Mouse (Mus musculus) mature B cell (primary cell): ENCODE measurements around the gene Hnrnpd.

Experiments used
- in situ Hi-C: fragments of 300-500 bp; cut with MboI; formaldehyde crosslinking; loops from 2 replicates; pipeline ENCODE4 v1.14.3; 2019

Hnrnpd gene

DNA sequence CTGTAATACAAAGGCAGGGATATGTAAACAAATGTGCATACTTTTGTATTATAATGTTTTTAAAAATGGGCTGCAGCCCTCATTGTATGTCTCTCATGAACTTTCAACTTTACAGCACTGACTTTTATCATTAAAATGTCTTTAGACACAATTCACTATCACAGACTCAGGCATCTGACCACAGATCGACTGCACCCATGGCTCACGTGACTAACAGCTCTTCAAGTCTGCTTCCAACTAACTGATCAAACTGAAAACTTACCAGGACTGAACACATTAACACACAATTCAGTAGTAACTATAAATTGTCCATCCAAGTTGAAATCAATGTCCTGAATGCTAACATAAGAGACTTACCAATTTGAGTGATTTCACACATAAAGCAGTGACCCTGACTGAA is 18.8 kb downstream of the Hnrnpd start:
- in situ Hi-C loops: no loop called here

DNA sequence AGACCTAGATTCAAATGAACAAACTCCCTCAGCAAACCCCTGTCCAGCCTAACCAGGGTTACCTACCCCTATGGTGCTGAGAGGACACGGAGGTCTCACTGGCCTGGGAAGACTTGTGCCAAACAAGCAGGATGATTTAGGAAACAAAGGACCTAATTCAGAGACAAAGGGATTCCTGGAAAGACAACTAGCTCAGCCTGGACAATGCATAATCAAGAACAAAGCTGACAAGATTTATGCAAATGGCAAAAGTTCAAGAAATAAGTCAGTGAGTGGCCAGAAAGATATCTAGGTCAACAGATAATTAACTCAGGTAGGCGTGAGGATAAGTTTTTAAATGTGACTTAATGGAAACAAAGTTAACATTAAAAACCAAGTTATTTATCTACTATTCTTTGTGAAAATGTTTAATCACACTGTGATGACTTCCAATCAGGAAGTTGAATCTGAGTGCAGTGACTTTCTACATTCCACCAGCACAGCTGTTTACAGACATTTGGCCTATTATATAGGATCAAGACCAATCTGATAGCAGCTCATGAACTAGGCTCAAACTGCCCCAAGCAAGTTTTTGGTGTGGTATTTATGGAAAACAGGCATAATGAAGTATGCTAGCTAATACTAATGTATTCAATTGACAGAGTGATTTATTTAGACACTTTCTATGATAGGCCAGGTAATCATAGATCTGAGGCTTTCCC is 19.4 kb downstream of the Hnrnpd start:
- in situ Hi-C loops: no loop called here

DNA sequence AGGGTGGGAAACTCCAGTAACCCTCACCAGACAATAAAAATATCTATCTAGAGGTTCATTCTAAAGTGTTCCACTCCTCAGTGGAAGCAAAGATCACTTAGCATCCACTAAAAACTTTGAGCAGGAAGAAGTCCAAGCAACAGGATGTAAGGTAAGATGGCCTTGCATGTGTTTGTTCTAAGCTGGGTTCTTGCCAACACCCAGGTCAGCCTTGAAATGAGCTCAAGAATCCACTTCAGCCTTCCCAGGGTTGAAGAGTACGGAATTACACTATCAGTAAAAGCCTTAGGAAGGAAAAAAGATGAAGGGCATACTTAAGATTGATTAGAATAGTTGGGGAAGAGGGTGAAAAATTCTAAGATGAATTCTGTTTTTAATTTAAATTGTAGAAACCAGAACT is 20.1 kb downstream of the Hnrnpd start:
- in situ Hi-C loops: no loop called here

DNA sequence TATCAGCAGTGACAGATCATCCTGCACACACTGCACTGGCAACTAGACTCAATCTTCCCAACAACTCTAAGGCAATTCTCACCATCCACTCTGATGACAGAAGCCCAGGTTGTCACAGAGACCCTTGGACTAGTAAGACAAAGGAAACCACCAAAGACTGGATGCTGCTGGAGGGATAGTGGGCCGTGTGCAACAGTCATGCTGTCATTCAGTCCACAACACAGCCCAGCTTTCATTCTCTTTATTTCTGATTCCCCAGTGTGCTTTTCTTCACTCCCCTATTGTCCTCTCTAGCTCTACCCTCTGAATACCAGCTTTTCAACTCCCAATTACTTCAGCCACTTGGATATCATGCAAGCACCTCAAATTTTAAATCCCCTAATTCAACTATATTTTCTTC is 24.9 kb downstream of the Hnrnpd start:
- in situ Hi-C loops: no loop called here

DNA sequence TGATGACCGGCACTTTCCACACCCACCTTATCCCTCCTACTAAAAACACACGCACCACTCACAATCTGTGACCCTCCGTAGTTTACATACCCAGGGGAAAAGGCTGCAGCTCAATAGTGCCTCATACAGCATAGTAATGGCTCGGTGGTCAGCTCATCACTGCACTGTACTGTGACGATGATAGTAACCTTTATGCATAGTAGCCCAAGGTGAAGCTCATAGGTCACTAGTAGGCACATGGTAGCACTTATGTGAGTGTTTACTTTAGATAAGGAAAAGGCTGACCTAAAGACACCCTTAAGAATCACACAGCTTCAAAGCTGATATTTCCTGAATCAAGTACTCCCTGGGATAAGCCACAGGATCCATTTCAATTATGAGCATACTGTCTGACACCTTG is 26.2 kb downstream of the Hnrnpd start:
- in situ Hi-C loops: no loop called here

DNA sequence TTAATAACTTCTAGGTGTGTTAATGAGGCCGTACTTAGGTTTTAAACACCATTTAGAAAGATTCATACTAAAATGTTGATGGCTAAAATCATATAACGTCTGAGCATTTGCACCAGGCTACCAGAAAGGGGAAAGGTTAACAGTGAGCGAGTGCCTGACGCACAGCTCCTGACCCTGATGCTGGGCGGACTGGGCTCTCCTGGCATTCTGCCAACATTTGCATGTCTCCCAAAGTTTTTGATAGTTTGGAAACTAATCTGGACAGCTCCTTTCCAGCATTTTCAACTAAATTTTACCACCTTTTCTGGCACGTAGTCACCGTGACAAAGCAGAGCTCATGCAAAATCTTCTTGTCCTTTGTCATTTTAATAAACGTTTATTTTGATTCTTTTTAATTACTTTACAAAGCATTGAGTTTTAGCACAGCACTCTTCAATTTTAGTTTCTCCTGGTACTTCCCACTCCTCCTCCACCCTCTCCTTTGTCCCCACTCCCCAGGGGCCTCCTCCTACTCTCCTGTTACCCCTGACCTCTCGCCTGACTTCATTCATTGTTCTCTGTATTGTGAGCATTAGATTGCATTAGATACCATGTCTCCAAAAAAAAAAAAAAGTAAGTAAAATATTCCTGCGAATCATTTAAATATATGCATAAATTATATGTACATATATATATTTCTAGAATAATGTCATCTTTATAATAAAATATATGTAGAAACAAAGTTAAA is 36.8 kb downstream of the Hnrnpd start:
- in situ Hi-C loops: no loop called here

DNA sequence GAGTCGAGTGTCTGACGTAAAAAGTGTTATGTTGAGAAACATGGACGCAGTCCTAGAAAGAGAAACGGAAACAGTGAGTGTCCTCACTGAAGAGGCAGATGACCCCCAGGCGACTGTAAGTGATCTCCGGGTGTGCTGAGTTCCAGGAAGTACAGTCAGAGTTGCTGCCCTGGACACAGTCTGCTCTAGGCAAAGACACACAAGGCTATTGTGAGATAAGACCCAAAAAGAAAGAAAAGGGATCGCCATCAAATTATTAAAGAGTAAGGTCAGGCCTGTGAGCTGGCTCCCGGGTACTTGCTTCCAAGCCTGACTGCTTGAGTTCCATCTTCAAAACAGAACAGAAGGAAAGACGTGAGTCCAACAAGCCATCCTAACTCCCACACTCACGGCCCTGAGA is 37.5 kb downstream of the Hnrnpd start:
- in situ Hi-C loops: no loop called here

DNA sequence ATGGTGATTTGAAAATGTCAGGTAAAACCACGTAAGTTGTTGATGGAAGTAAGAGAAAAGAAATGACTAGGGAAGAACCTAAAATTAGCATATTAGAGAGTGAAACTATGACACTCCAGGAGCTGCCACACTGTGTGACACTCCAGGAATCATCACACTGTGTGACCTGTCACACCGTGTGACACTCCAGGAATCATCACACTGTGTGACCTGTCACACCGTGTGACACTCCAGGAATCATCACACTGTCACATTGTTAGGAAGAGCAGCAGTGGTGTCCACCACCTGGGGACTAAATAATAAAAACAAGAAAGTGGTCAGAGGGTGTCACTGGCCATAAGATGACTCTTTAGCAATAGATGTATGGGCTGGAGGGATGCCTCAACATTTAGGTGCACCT is 39.3 kb downstream of the Hnrnpd start:
- in situ Hi-C loops: no loop called here

DNA sequence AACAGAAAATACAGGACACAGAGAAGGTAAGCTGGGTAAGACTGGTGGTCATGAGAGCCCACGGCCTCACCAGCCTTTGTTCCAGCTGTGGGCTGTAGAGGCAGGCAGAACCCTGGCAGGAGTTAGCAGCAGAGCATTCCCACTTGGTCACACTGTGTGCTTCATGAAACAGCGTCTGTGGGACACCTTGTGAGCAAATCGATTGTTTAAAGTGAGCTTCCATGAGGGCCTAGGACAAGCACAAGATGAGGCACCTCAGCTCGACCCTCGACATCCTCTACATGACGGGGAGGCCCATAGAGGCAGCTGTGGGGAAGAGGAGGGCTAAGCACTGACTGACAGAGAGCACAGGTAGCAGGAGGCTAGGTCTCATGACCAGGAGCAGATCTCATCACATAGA is 46.8 kb downstream of the Hnrnpd start:
- in situ Hi-C loops: no loop called here

DNA sequence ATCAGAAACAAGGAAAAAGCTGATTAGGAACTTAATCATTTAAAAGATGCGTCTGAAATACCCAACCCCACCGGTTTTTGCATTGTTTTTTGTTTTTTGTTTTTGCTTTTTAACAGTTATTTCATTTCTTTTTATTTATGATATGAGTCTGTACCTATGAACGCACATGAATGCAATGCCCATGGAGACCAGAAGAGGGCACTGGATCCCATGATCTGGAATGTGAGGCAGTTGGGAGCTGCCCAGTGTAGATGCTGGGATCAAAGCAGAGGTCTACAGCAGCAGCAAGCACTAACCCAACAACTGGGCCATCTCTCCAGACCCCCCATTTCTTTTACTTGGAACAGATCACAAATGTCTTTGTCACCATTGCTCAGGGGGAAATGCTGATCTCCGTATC is 50.8 kb downstream of the Hnrnpd start:
- in situ Hi-C loops: no loop called here

DNA sequence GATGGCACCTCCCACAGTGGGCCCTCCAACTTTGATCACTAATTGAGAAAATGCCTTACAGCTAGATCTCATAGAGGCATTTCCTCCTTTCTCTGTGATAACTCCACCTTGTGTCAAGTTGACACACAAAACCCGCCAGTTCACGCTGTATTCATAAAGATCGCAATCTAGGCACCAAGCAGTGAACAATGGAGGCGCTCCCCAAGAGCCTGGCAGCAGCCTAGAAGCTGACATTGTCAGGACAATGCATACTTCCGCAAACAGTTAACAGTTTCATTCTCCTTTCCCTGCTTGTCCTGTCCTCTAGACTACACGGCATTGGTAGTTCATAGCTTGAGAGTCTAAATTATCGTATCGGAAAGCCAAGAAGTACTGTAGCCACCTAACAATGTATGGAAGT is 56.7 kb downstream of the Hnrnpd start:
- in situ Hi-C loops: loop anchor here (25.0 kb wide), 1 partner anchor 735 kb away; no protein-coding TSS in a partner anchor

DNA sequence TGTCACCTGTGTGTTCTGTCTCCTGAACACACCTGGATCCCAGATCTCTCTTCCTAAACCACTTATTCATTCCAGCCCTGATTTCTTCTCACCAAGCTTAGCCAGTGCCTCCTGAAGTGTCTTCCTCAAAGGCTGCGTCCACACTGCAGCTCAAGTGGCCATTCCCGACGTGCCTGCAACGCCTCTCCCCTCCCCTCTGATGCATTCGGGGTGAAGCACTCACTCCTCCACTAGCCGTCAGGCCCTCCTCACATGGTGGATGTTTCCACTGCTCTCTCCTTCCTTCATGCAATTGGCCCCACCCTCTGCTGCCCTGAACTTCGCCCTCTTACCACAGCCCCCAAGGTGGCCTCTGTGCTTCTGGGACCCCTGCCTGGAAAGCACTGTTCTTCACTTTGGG is 63.2 kb downstream of the Hnrnpd start:
- in situ Hi-C loops: loop anchor here (25.0 kb wide), 1 partner anchor 728 kb away; no protein-coding TSS in a partner anchor

DNA sequence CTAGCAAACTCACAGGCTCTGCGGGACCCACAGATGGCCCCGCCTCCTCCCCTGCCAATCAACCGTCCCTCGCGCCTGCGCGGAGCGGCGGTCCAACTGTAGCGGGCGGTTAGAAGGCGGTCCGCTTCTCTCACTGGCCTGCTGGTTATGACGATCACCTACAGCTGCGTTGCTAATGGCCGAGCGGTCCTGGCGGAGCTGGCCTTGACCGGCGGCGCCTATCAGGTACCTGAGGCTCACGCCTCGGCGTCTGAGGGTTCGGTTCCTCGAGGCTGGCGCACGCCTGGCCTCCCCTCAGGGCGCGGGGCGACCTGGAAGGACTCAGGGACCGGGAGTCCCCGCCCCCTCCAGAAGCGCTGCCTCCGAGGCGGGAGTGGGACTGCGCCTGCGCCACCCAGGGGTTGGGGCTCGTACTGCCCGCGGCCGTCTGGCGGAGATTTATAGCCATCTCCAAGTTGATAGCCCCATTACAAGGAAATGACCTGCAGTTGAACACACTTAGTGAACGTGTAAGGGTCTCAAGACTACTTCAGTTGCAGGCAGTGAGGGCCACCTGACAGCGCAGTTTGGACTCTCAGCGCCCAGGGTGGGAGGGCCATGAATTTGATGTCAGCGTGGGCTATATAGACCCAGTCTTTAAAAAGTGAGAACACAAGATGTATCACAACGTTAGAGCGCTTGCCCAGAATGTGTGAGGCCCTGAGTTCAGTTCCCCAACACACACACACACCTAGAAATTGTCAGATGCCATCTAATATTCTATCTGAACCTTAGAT is 72.4 kb downstream of the Hnrnpd start, which contains the start of gene Vamp9:
Vamp9 (plus strand) TSS at position 74 of the 776 bp plus-strand sequence.
- in situ Hi-C loops: loop anchor here (25.0 kb wide), 1 partner anchor 719 kb away; no protein-coding TSS in a partner anchor
